Mouse (Mus musculus) kidney, embryonic 16.5 days (tissue): ENCODE measurements at regions not wholly inside any gene's neighbourhood (a gene's known extent, or its start where the extent isn't known, plus 50 kb on each side); places are given as distances from the start of the nearest gene placed in this dataset.
A peak's percentile ranks its signal among the peaks of the same experiment; 100 is the strongest.

Source experiments
- ATAC-seq: fragments of 200-750 bp; cut with Nextera tagmentation; 2 replicates; pipeline ENCODE4 v1.8.0; 2017; ENCODE audit warnings: moderate TSS enrichment; ENCODE audit not compliant: low FRiP score, low TSS enrichment
- H3K27ac ChIP-seq: fragments of 300-500 bp; sonication (generic); 2 replicates; pipeline ENCODE4 v1.5.1; 2014; ENCODE audit warnings: low read length
- H3K27me3 ChIP-seq: fragments of 300-500 bp; sonication (generic); 2 replicates; pipeline ENCODE4 v1.6.1; 2014; ENCODE audit warnings: low read length, control low read depth, mixed read lengths; ENCODE audit not compliant: insufficient read depth
- H3K36me3 ChIP-seq: fragments of 300-500 bp; sonication (generic); 2 replicates; pipeline ENCODE4 v1.6.1; 2014; ENCODE audit warnings: low read length, control low read depth, mixed read lengths; ENCODE audit not compliant: insufficient read depth
- H3K4me1 ChIP-seq: fragments of 300-500 bp; sonication (generic); 2 replicates; pipeline ENCODE4 v1.6.1; 2014; ENCODE audit warnings: low read length, control low read depth, mixed read lengths; ENCODE audit not compliant: insufficient read depth
- H3K4me2 ChIP-seq: fragments of 300-500 bp; sonication (generic); replicated peaks from 2 replicates; pipeline ENCODE4 v1.6.1; 2014; ENCODE audit warnings: low read depth, low read length
- H3K4me3 ChIP-seq: fragments of 300-500 bp; sonication (generic); 2 replicates; pipeline ENCODE4 v1.5.1; 2014; ENCODE audit warnings: mild to moderate bottlenecking, low read length
- H3K9ac ChIP-seq: fragments of 300-500 bp; sonication (generic); replicated peaks from 2 replicates; pipeline ENCODE4 v1.6.1; 2014; ENCODE audit warnings: low read length
- H3K9me3 ChIP-seq: fragments of 300-500 bp; sonication (generic); 2 replicates; pipeline ENCODE4 v1.6.1; 2016; ENCODE audit warnings: low read length, control low read depth
- WGBS: fragments of 180-500 bp; shearing (Covaris S2); extraction: QIAGEN DNeasy Blood & Tissue Kit; methylation state at CpG from one replicate; pipeline ENCODE4 v1.1.7; 2014; 5-methylcytosine and 5-hydroxymethylcytosine counted together

GRCm38 (mm10) chr5:118842017-118842396 lies 281.5 kb downstream of the Med13l start:
- Histone ChIP-seq H3K9me3 (no peaks in the 10 kb centered on the region), H3K27ac (no peak overlapping the region), H3K4me3 (no peak overlapping the region), H3K4me1 (peaks cover 5% of the 10 kb centered on the region; the same call in 1 of the 2 replicates), H3K9ac (no peak overlapping the region), H3K27me3 (no peaks in the 10 kb centered on the region), H3K36me3 (no peaks in the 10 kb centered on the region), H3K4me2 (no peak overlapping the region)
- ATAC-seq = no peak
- WGBS = 52% methylated on average over 10 of the region's 10 CpGs

- ATAC-seq = no peak
- H3K4me3 ChIP-seq = no peak overlapping the region
- 51% methylated on average over 12 of the region's 12 CpGs for WGBS
- 0 out of 2 replicates have a peak, but pooled peaks cover 4% of the 10 kb centered on the region for H3K27me3 ChIP-seq
- H3K9me3 ChIP-seq = no peaks in the 10 kb centered on the region
- H3K9ac ChIP-seq = no peak overlapping the region
- H3K36me3 ChIP-seq = no peaks in the 10 kb centered on the region
- no peaks in the 10 kb centered on the region for H3K4me1 ChIP-seq
- H3K27ac ChIP-seq = no peak overlapping the region
- no peak overlapping the region for H3K4me2 ChIP-seq
Observed at GRCm38 (mm10) chr5:118857001-118857400, 296.5 kb downstream of the Med13l start.

DNA sequence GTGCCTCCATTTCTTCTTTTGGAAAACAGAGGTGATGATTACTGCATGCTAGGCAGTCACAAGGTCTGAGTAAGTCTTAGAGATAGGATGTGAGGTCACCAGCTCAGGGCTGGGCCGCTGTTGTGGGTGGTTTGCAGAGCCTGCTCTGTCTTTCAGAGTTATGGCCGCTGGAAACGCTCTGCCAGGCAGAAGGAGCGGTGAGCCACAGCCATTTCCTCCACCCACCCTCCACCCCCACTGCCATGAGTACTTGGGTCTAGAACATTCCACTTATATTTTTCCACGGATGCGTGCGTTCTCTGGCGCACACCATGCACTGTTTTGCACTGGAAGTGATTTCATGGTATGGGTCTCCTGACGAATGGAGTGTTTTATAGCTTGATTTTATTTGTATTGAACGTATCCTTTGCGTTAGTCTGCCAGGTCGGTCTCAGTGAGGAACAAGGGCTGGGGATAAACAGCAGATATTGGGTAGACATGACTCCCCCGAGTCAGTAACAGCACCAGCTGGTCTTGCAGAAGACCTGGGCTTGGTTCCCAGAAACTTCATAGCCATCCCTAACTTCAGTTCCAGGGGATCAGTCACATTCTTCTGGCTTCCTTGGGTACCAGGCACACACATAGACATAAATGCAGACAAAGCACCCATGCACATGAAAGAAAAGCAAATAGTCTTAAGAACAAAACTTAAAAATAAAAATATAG lies 300.8 kb downstream of the Med13l start:
- H3K27ac ChIP-seq = no peak overlapping the region
- H3K4me1 ChIP-seq = no peaks in the 10 kb centered on the region
- peaks cover 7% of the 10 kb centered on the region for H3K9me3 ChIP-seq
- no peak overlapping the region for H3K4me2 ChIP-seq
- no peak overlapping the region for H3K9ac ChIP-seq
- no peak overlapping the region for H3K4me3 ChIP-seq
- H3K36me3 ChIP-seq = no peaks in the 10 kb centered on the region
- WGBS = 53% methylated on average over 13 of the region's 13 CpGs
- no peak for ATAC-seq
- H3K27me3 ChIP-seq = 0 out of 2 replicates have a peak, but pooled peaks cover 4% of the 10 kb centered on the region

DNA sequence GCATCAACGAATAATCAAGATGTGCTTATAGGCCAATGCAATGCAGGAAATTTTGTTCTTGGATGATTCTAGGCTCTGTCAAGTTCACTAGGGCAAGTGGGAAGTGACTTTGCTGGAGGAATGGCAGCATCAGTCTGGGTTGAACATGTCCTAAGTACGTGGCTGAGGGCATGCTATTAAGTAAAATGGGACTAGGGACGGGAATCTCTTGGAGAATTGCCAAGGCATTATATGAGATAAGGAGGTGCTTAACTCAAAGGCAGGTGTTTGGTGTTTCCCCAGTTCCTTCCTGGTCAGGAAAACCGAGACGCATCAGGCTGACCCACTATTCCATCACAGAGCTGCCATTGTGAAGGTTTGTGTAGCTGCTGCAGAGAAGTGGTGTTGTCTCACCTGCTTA lies 307.0 kb downstream of the Med13l start:
- H3K27me3 ChIP-seq = no peaks in the 10 kb centered on the region
- no peak overlapping the region for H3K9ac ChIP-seq
- H3K4me3 ChIP-seq = no peak overlapping the region
- H3K36me3 ChIP-seq = no peaks in the 10 kb centered on the region
- peaks cover 5% of the 10 kb centered on the region for H3K9me3 ChIP-seq
- no peak for ATAC-seq
- H3K4me1 ChIP-seq = no peaks in the 10 kb centered on the region
- no peak overlapping the region for H3K27ac ChIP-seq
- 80% methylated on average over 5 of the region's 5 CpGs for WGBS
- no peak overlapping the region for H3K4me2 ChIP-seq

DNA sequence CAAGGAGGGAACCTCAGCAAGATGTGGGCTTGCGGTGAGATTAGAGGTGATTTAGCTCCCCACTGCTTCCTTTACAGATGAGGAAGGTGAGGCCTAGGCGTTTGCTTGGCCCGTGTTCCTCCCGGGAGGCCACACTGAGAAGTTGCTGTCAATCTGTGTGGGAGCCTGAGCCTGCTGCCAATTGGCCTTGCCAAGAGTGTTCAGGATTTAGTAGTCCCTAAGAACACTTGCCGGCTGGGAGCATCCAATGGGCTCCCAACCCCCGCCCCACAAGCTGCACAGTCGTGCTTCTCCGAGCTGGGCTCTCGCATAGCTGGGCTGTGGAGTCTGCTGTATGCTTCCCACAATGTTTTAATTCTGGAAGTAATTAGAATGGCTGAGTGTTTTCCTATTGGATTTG lies 308.9 kb downstream of the Med13l start:
- Histone ChIP-seq H3K4me3 (no peak overlapping the region), H3K27ac (no peak overlapping the region), H3K4me1 (no peaks in the 10 kb centered on the region), H3K9ac (no peak overlapping the region), H3K36me3 (no peaks in the 10 kb centered on the region), H3K9me3 (no peaks in the 10 kb centered on the region; the same call in 1 of the 2 replicates), H3K27me3 (peaks cover 14% of the 10 kb centered on the region), H3K4me2 (no peak overlapping the region)
- 66% methylated on average over 9 of the region's 9 CpGs for WGBS
- no peak for ATAC-seq

- peak overlapping the region; percentile 11; the same call in 1 of the 2 replicates for H3K4me2 ChIP-seq
- no peaks in the 10 kb centered on the region for H3K9me3 ChIP-seq
Observed at GRCm38 (mm10) chr5:118873871-118874270, 313.4 kb downstream of the Med13l start.

DNA sequence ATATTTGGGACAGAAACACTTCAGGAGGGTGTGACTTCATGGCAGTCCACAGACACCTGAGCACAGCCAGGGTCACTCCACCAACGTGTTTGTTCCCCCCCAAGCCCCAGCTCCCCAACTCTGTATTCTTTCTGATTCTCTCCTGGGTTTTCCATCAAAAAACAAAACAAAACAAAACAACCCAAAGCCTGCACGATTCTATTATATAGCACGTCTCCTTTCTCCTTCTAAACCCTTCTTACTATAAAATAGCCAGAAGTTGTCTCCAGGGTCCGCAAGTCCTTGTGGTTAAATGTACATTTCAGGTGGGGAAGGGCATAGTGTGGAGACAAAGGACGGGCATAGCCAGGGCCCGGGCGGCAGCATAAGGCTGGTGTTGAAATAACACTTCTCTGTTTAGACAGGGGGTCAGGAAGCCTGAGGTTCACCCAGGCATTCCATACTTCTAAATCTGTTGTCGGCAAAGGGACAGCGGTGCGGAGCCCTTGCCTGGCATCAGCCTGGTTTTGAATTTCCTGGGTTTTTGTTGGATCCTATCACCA lies 314.7 kb downstream of the Med13l start:
- peaks cover 16% of the 10 kb centered on the region; the same call in 1 of the 2 replicates for H3K4me1 ChIP-seq
- peaks cover 55% of the 10 kb centered on the region for H3K27me3 ChIP-seq
- no peaks in the 10 kb centered on the region for H3K36me3 ChIP-seq
- no peaks in the 10 kb centered on the region for H3K9me3 ChIP-seq
- WGBS = 30% methylated on average over 10 of the region's 10 CpGs
- H3K9ac ChIP-seq = no peak overlapping the region
- H3K27ac ChIP-seq = no peak overlapping the region
- no peak for ATAC-seq
- no peak overlapping the region for H3K4me2 ChIP-seq
- no peak overlapping the region for H3K4me3 ChIP-seq

More at GRCm38 (mm10) chr5:118873871-118874270, 313.4 kb downstream of the Med13l start:
- H3K36me3 ChIP-seq = no peaks in the 10 kb centered on the region
- WGBS = 51% methylated on average over 7 of the region's 7 CpGs
- H3K27ac ChIP-seq = no peak overlapping the region
- 0 out of 2 replicates have a peak, but pooled peaks cover 11% of the 10 kb centered on the region for H3K4me1 ChIP-seq
- H3K27me3 ChIP-seq = peaks cover 49% of the 10 kb centered on the region
- ATAC-seq = no peak
- no peak overlapping the region for H3K4me3 ChIP-seq
- H3K9ac ChIP-seq = peak overlapping the region; percentile 7; the same call in 1 of the 2 replicates

GRCm38 (mm10) chr5:118876586-118877312 lies 316.3 kb downstream of the Med13l start:
- H3K9ac ChIP-seq = peak overlapping the region; percentile 23; the same call in 1 of the 2 replicates
- peaks cover 23% of the 10 kb centered on the region; the same call in 1 of the 2 replicates for H3K4me1 ChIP-seq
- no peaks in the 10 kb centered on the region for H3K9me3 ChIP-seq
- peaks cover 55% of the 10 kb centered on the region for H3K27me3 ChIP-seq
- H3K4me3 ChIP-seq = peak overlapping the region; percentile 21
- WGBS = 8% methylated on average over 18 of the region's 18 CpGs
- peak overlapping the region; percentile 48 for H3K4me2 ChIP-seq
- no peaks in the 10 kb centered on the region for H3K36me3 ChIP-seq
- no peak for ATAC-seq
- peak overlapping the region; percentile 61; the same call in 1 of the 2 replicates for H3K27ac ChIP-seq

- peak overlapping the region; percentile 61; the same call in 1 of the 2 replicates for H3K27ac ChIP-seq
- under 1% methylated on average over 12 of the region's 12 CpGs for WGBS
- no peaks in the 10 kb centered on the region for H3K9me3 ChIP-seq
- ATAC-seq = no peak
- H3K4me1 ChIP-seq = peaks cover 23% of the 10 kb centered on the region; the same call in 1 of the 2 replicates
- peak overlapping the region; percentile 48 for H3K4me2 ChIP-seq
- peaks cover 55% of the 10 kb centered on the region for H3K27me3 ChIP-seq
- H3K9ac ChIP-seq = peak overlapping the region; percentile 23; the same call in 1 of the 2 replicates
- H3K36me3 ChIP-seq = no peaks in the 10 kb centered on the region
- peak overlapping the region; percentile 21 for H3K4me3 ChIP-seq
Observed at GRCm38 (mm10) chr5:118877313-118877669, 316.8 kb downstream of the Med13l start.
